Mouse (Mus musculus): ENCODE data around the gene Tma7.
A peak's percentile ranks its signal among the peaks of the same experiment; 100 is the strongest.

Tma7 gene

GRCm38 (mm10) chr9:109101933-109102445 is 19.6 kb upstream of the Tma7 start:
- no peak for DNase-seq

GRCm38 (mm10) chr9:109100307-109100928 is 18.0 kb upstream of the Tma7 start:
- DNase-seq, result no peak

- peak; percentile 86 to 92 for DNase-seq
Observed at GRCm38 (mm10) chr9:109098969-109099368, 16.6 kb upstream of the Tma7 start.

GRCm38 (mm10) chr9:109098366-109098765 is 16.0 kb upstream of the Tma7 start:
- no peak for DNase-seq

GRCm38 (mm10) chr9:109097831-109098230 is 15.4 kb upstream of the Tma7 start:
- DNase-seq, result peak in 1 of 2 experiments; percentile 74

- no peak for DNase-seq
Observed at GRCm38 (mm10) chr9:109097291-109097690, 14.9 kb upstream of the Tma7 start.

GRCm38 (mm10) chr9:109096856-109097255 is 14.5 kb upstream of the Tma7 start:
- peak in 1 of 2 experiments; percentile 59 for DNase-seq

GRCm38 (mm10) chr9:109096251-109096661 is 13.9 kb upstream of the Tma7 start:
- no peak for DNase-seq

- peak; percentile 69 to 85 for DNase-seq
Observed at GRCm38 (mm10) chr9:109095137-109095982, 13.0 kb upstream of the Tma7 start, which contains the start of gene Plxnb1. Plxnb1 (plus strand) TSS chr9:109095389.

- DNase-seq, result peak in 1 of 2 experiments; percentile 80
Observed at GRCm38 (mm10) chr9:109094553-109095136, 12.3 kb upstream of the Tma7 start.

- peak; percentile 62 to 83 for DNase-seq
Observed at GRCm38 (mm10) chr9:109093786-109094552, 11.6 kb upstream of the Tma7 start.

- DNase-seq, result peak in 1 of 2 experiments; percentile 65
Observed at GRCm38 (mm10) chr9:109092799-109093198, 10.4 kb upstream of the Tma7 start.

- DNase-seq, result no peak
Observed at GRCm38 (mm10) chr9:109091802-109092201, 9.4 kb upstream of the Tma7 start.

GRCm38 (mm10) chr9:109090446-109090845 is 8.1 kb upstream of the Tma7 start:
- DNase-seq, result no peak

- DNase-seq, result no peak
Observed at GRCm38 (mm10) chr9:109087987-109088386, 5.6 kb upstream of the Tma7 start.

- DNase-seq, result no peak
Observed at GRCm38 (mm10) chr9:109084922-109085321, 2.5 kb upstream of the Tma7 start.

- DNase-seq, result no peak
Observed at GRCm38 (mm10) chr9:109081749-109082123, 651 bp downstream of the Tma7 start.

GRCm38 (mm10) chr9:109080516-109080915 is 1.9 kb downstream of the Tma7 start:
- no peak for DNase-seq

- DNase-seq, result peak; percentile 93 to 96
Observed at GRCm38 (mm10) chr9:109073661-109074573, 8.5 kb downstream of the Tma7 start, which contains the start of gene Atrip. Atrip (minus strand) TSS chr9:109074124.

- DNase-seq, result peak in 1 of 2 experiments; percentile 53
Observed at GRCm38 (mm10) chr9:109068095-109068735, 14.2 kb downstream of the Tma7 start.

GRCm38 (mm10) chr9:109060898-109061295 is 21.5 kb downstream of the Tma7 start:
- no peak for DNase-seq
